Mouse (Mus musculus) gastrocnemius, postnatal 10 days (tissue): ENCODE measurements around the gene Coa6. TPM values are rescaled to one million over a fixed set of nuclear protein-coding genes. Genes with fewer than 3 reads are reported as not detected.

Experiments
- DNase-seq: peaks from one replicate; pipeline ENCODE4 v3.0.0; 2021; ENCODE audit warnings: mixed read lengths
- total RNA-seq, 2 experiments: library from RNA; stranded (reverse); gene quantifications; 2 replicates each; pipeline ENCODE4 v1.2.3; 2021

Coa6 gene
- total RNA-seq, 2 experiments from 2014 or later: 15.4 to 17.5 TPM

- DNase-seq: no peak
These were observed 41.8 kb downstream of the Coa6 start for GRCm38 (mm10) chr8:126464071-126464470.

GRCm38 (mm10) chr8:126473802-126474298, 51.5 kb downstream of the Coa6 start:
- DNase-seq: no peak

GRCm38 (mm10) chr8:126474299-126475187, 52.2 kb downstream of the Coa6 start, which contains the start of gene Tarbp1:
Gene Tarbp1, minus strand, starts transcription at chr8:126475065.
- DNase-seq: peak; percentile 92

Other genes with a start within 250 kb of the Coa6 start
- gene Slc35f3, start 124.0 kb upstream of the Coa6 start, total RNA-seq: under 1 TPM; 0.25 to 0.35 TPM
- 1 to 10 TPM; 5.4 to 6.0 TPM for gene Tarbp1, start 52.5 kb downstream of the Coa6 start, total RNA-seq
- gene Irf2bp2, start 171.5 kb downstream of the Coa6 start, total RNA-seq: 10 to 100 TPM; 53.3 to 55.5 TPM